ENCODE assay signal across 10 mouse cellular contexts in the genomic region with DNA sequence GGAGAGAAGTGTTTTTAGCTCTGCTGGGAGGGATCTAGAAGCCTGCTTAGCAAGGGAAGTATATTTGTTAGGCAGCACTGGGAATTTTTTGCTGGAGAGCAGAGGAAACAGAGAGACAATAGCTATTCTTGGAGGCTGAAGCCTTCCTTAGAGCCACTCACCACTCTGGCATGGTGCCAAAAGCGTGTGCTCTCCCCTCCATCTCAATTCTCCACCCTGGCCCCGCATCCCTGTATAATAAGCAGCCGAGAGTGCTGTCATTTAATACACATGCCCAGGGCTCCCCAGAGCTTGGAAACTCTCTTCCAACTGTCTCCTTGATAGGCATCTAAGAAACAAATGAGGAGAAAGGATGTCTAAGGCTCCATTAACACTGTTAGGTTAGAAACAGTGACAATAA.
DNase-seq lines count a peak whose midpoint lies in the region; ATAC-seq lines count a peak whose summit lies in the region.
"Had no signal": no experiment of that assay in that cellular context is flagged by ENCODE, and none has a peak within 500 bp of the region (broad histone marks: within the 10 kb centered on the region; RNA-seq: fewer than 3 reads in every experiment).

No protein-coding gene starts in this region.

- H3K36me3 ChIP-seq in kidney, embryonic 14.5 days (ENCODE audit: control insufficient read depth, insufficient read depth, low read length), result no peaks in the 10 kb centered on the region
- no peaks in the 10 kb centered on the region for H3K36me3 ChIP-seq in hindbrain, embryonic 16.5 days (ENCODE audit: control insufficient read depth, insufficient read depth, low read length)

- 0 out of 2 replicates have a peak, but pooled peaks cover 5% of the 10 kb centered on the region for H3K4me1 ChIP-seq in kidney, embryonic 14.5 days (ENCODE audit: control insufficient read depth, insufficient read depth, low read length)
- H3K4me1 ChIP-seq in hindbrain, embryonic 16.5 days (ENCODE audit: control insufficient read depth, insufficient read depth, low read depth, low read length), result no peaks in the 10 kb centered on the region

- no peak overlapping the region for H3K4me3 ChIP-seq in kidney, embryonic 14.5 days (ENCODE audit: low read length)
- no peak overlapping the region for H3K4me3 ChIP-seq in hindbrain, embryonic 16.5 days (ENCODE audit: low read length)

- no peak overlapping the region for H3K27ac ChIP-seq in kidney, embryonic 14.5 days (ENCODE audit: low read depth, low read length)
- H3K27ac ChIP-seq in hindbrain, embryonic 16.5 days (ENCODE audit: low read depth, low read length), result no peak overlapping the region

- ATAC-seq in kidney, embryonic 14.5 days (ENCODE audit: low FRiP score, low TSS enrichment), result 0 out of 2 replicates have a peak, but pooled peaks have one; percentile 49
- ATAC-seq in hindbrain, embryonic 16.5 days, result 0 out of 2 replicates have a peak, but pooled peaks have one; percentile 52
- ATAC-seq: liver, postnatal 0 days had no signal

- no peak for DNase-seq in kidney, adult 18-20 months
- peak; percentile 8 for DNase-seq in right cerebral cortex, postnatal 4 days
- DNase-seq in right cerebral cortex, postnatal 10 days (ENCODE audit: low spot score in 2 of 2), result no peak
- no peak for DNase-seq in urinary bladder, postnatal 36 days (ENCODE audit: low spot score in 2 of 2)
- DNase-seq in ovary, postnatal 36 days (ENCODE audit: low spot score), result no peak
- DNase-seq: embryo, embryonic 11 days; liver, postnatal 0 days; thymus, postnatal 14 days had no signal

- H3K9ac ChIP-seq in kidney, embryonic 14.5 days (ENCODE audit: low read depth, low read length), result no peak overlapping the region
- H3K9ac ChIP-seq in hindbrain, embryonic 16.5 days (ENCODE audit: low read depth, low read length), result no peak overlapping the region
- H3K9ac ChIP-seq: liver, postnatal 0 days had no signal

- H3K4me2 ChIP-seq in kidney, embryonic 14.5 days (replicated peaks; ENCODE audit: low read depth, low read length), result no peak overlapping the region
- H3K4me2 ChIP-seq in hindbrain, embryonic 16.5 days (ENCODE audit: low read length), result no peak overlapping the region

- WGBS in kidney, embryonic 14.5 days, result 40% methylated on average over 3 of the region's 3 CpGs
- WGBS in hindbrain, embryonic 16.5 days, result 13% methylated on average over 3 of the region's 3 CpGs

- no peaks in the 10 kb centered on the region for H3K9me3 ChIP-seq in kidney, embryonic 14.5 days (ENCODE audit: control insufficient read depth, low read length)
- no peaks in the 10 kb centered on the region for H3K9me3 ChIP-seq in hindbrain, embryonic 16.5 days (ENCODE audit: control insufficient read depth, low read length)

- no peaks in the 10 kb centered on the region for H3K27me3 ChIP-seq in kidney, embryonic 14.5 days (ENCODE audit: control insufficient read depth, insufficient read depth, low read length)
- H3K27me3 ChIP-seq in hindbrain, embryonic 16.5 days (replicated peaks; ENCODE audit: control insufficient read depth, insufficient read depth, low read length), result no peaks in the 10 kb centered on the region
